Mouse (Mus musculus) E14TG2a.4 (cell line): ENCODE measurements at regions not wholly inside any gene's neighbourhood (a gene's known extent, or its start where the extent isn't known, plus 50 kb on each side); places are given as distances from the start of the nearest gene placed in this dataset.

Experiments
- CTCF ChIP-seq: conservative IDR thresholded peaks from 2 replicates; pipeline ENCODE4 v1.5.1; 2014; ENCODE audit warnings: low read length
- POU5F1 ChIP-seq: IDR thresholded peaks from 2 replicates; pipeline ENCODE4 v1.6.1; 2014; ENCODE audit warnings: low read length, borderline replicate concordance

GRCm38 (mm10) chr2:92840009-92840408, 74.9 kb upstream of the Syt13 start:
- peak; percentile 58 for TF ChIP-seq CTCF
- TF ChIP-seq POU5F1, result no peak
